Mouse (Mus musculus): ENCODE data around the gene Sh2d2a. TPM values are rescaled to one million over a fixed set of nuclear protein-coding genes. Genes with fewer than 3 reads are reported as not detected.

Gene Sh2d2a
- polyA plus RNA-seq, 1 experiment from 2014 or later, result 0.47 TPM

- no peaks in the 10 kb centered on the region for H3K4me1 ChIP-seq (replicated peaks; ENCODE audit: control insufficient read depth, insufficient read depth, low read length)
These were observed 14.3 kb upstream of the Sh2d2a start for GRCm38 (mm10) chr3:87832109-87832859.

GRCm38 (mm10) chr3:87833482-87833881 is 13.1 kb upstream of the Sh2d2a start:
- no peak overlapping the region for H3K27ac ChIP-seq (ENCODE audit: low read depth, low read length)
- no peaks in the 10 kb centered on the region for H3K27me3 ChIP-seq (replicated peaks; ENCODE audit: control insufficient read depth, insufficient read depth, low read length)
- no peak for ATAC-seq
- TF ChIP-seq CTCF (IDR thresholded peaks at IDR 0.05; ENCODE audit: low read depth), result peak; percentile 61
- WGBS, result 62% methylated on average over 5 of the region's 5 CpGs
- no peaks in the 10 kb centered on the region for H3K36me3 ChIP-seq (ENCODE audit: control insufficient read depth, insufficient read depth)
- H3K4me1 ChIP-seq (replicated peaks; ENCODE audit: control insufficient read depth, insufficient read depth, low read length), result no peaks in the 10 kb centered on the region
- no peak overlapping the region for H3K4me2 ChIP-seq (replicated peaks; ENCODE audit: low read depth)
- no peaks in the 10 kb centered on the region for H3K9me3 ChIP-seq (ENCODE audit: control insufficient read depth)
- H3K4me3 ChIP-seq (ENCODE audit: low read depth, low read length), result no peak overlapping the region
- H3K9ac ChIP-seq (ENCODE audit: low read depth, low read length), result no peak overlapping the region

More at GRCm38 (mm10) chr3:87832109-87832859, 14.3 kb upstream of the Sh2d2a start:
- WGBS, result 85% methylated on average over 7 of the region's 7 CpGs
- Histone ChIP-seq H3K4me2 (replicated peaks; ENCODE audit: low read depth) (no peak overlapping the region), H3K4me3 (ENCODE audit: low read depth, low read length) (no peak overlapping the region), H3K9me3 (ENCODE audit: control insufficient read depth) (no peaks in the 10 kb centered on the region), H3K9ac (ENCODE audit: low read depth, low read length) (no peak overlapping the region), H3K27ac (ENCODE audit: low read depth, low read length) (no peak overlapping the region), H3K27me3 (replicated peaks; ENCODE audit: control insufficient read depth, insufficient read depth, low read length) (no peaks in the 10 kb centered on the region), H3K36me3 (ENCODE audit: control insufficient read depth, insufficient read depth) (no peaks in the 10 kb centered on the region)
- no peak for TF ChIP-seq CTCF (IDR thresholded peaks at IDR 0.05; ENCODE audit: low read depth)
- no peak for ATAC-seq

GRCm38 (mm10) chr3:87838622-87839021 is 7.9 kb upstream of the Sh2d2a start:
- H3K27me3 ChIP-seq (replicated peaks; ENCODE audit: control insufficient read depth, insufficient read depth, low read length), result peaks cover 8% of the 10 kb centered on the region; the same call in 1 of the 2 replicates
- H3K4me3 ChIP-seq (ENCODE audit: low read depth, low read length), result no peak overlapping the region
- peak; percentile 93 for TF ChIP-seq CTCF (IDR thresholded peaks at IDR 0.05; ENCODE audit: low read depth)
- H3K4me1 ChIP-seq (replicated peaks; ENCODE audit: control insufficient read depth, insufficient read depth, low read length), result no peaks in the 10 kb centered on the region
- no peaks in the 10 kb centered on the region for H3K9me3 ChIP-seq (ENCODE audit: control insufficient read depth)
- H3K36me3 ChIP-seq (ENCODE audit: control insufficient read depth, insufficient read depth), result no peaks in the 10 kb centered on the region
- ATAC-seq, result no peak
- WGBS, result 2% methylated on average over 4 of the region's 4 CpGs
- no peak overlapping the region for H3K27ac ChIP-seq (ENCODE audit: low read depth, low read length)
- H3K9ac ChIP-seq (ENCODE audit: low read depth, low read length), result no peak overlapping the region
- H3K4me2 ChIP-seq (replicated peaks; ENCODE audit: low read depth), result no peak overlapping the region

- H3K4me1 ChIP-seq (replicated peaks; ENCODE audit: control insufficient read depth, insufficient read depth, low read length), result no peaks in the 10 kb centered on the region
- no peak overlapping the region for H3K9ac ChIP-seq (ENCODE audit: low read depth, low read length)
- no peak overlapping the region for H3K27ac ChIP-seq (ENCODE audit: low read depth, low read length)
- H3K9me3 ChIP-seq (ENCODE audit: control insufficient read depth), result no peaks in the 10 kb centered on the region
- peaks cover 8% of the 10 kb centered on the region; the same call in 1 of the 2 replicates for H3K27me3 ChIP-seq (replicated peaks; ENCODE audit: control insufficient read depth, insufficient read depth, low read length)
- no peak overlapping the region for H3K4me3 ChIP-seq (ENCODE audit: low read depth, low read length)
- ATAC-seq, result no peak
- no peaks in the 10 kb centered on the region for H3K36me3 ChIP-seq (ENCODE audit: control insufficient read depth, insufficient read depth)
- no peak for TF ChIP-seq CTCF (IDR thresholded peaks at IDR 0.05; ENCODE audit: low read depth)
- no peak overlapping the region for H3K4me2 ChIP-seq (replicated peaks; ENCODE audit: low read depth)
These were observed 5.7 kb upstream of the Sh2d2a start for GRCm38 (mm10) chr3:87840858-87841257.

GRCm38 (mm10) chr3:87844981-87845380 is 1.6 kb upstream of the Sh2d2a start:
- TF ChIP-seq CTCF (IDR thresholded peaks at IDR 0.05; ENCODE audit: low read depth), result no peak
- ATAC-seq, result no peak
- Histone ChIP-seq H3K4me1 (replicated peaks; ENCODE audit: control insufficient read depth, insufficient read depth, low read length) (no peaks in the 10 kb centered on the region), H3K36me3 (ENCODE audit: control insufficient read depth, insufficient read depth) (no peaks in the 10 kb centered on the region), H3K27me3 (replicated peaks; ENCODE audit: control insufficient read depth, insufficient read depth, low read length) (no peaks in the 10 kb centered on the region), H3K27ac (ENCODE audit: low read depth, low read length) (no peak overlapping the region), H3K4me3 (ENCODE audit: low read depth, low read length) (no peak overlapping the region), H3K4me2 (replicated peaks; ENCODE audit: low read depth) (no peak overlapping the region), H3K9ac (ENCODE audit: low read depth, low read length) (no peak overlapping the region), H3K9me3 (ENCODE audit: control insufficient read depth) (no peaks in the 10 kb centered on the region)
- 78% methylated on average over 4 of the region's 4 CpGs for WGBS

- Histone ChIP-seq H3K4me3 (ENCODE audit: low read depth, low read length) (no peak overlapping the region), H3K27me3 (replicated peaks; ENCODE audit: control insufficient read depth, insufficient read depth, low read length) (no peaks in the 10 kb centered on the region), H3K9me3 (ENCODE audit: control insufficient read depth) (no peaks in the 10 kb centered on the region), H3K27ac (ENCODE audit: low read depth, low read length) (no peak overlapping the region), H3K9ac (ENCODE audit: low read depth, low read length) (no peak overlapping the region), H3K4me1 (replicated peaks; ENCODE audit: control insufficient read depth, insufficient read depth, low read length) (no peaks in the 10 kb centered on the region), H3K36me3 (ENCODE audit: control insufficient read depth, insufficient read depth) (no peaks in the 10 kb centered on the region), H3K4me2 (replicated peaks; ENCODE audit: low read depth) (no peak overlapping the region)
- no peak for ATAC-seq
- WGBS, result 65% methylated on average over 4 of the region's 4 CpGs
- no peak for TF ChIP-seq CTCF (IDR thresholded peaks at IDR 0.05; ENCODE audit: low read depth)
These were observed 369 bp upstream of the Sh2d2a start for GRCm38 (mm10) chr3:87846186-87846585.

Data from intestine, postnatal 0 days (tissue).